Mouse (Mus musculus): ENCODE data around the gene Gphn.

DNA sequence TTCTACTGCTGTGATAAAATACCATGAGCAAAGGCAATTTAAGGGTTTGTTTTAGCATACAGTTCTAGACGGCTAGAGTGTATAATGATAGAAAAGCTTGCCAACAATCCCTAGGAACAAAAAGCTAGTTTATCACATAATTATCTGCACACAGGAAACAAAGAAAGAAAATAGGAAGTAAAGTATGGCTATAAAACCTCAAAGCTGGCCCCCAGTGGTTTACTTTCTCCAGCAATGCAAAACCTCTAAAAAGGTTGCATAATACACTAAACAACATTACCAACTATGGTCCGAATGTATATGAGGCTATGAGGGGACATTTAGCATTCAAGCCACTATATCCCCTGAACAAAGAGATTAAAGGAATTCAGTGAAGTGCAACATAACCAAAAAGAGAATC is 405.6 kb downstream of the Gphn start:
- no peak for TF ChIP-seq CTCF (IDR thresholded peaks at IDR 0.05; ENCODE audit: low read depth, low read length)
- no peak for TF ChIP-seq POLR2A (IDR thresholded peaks at IDR 0.05; ENCODE audit: extremely low read depth, insufficient read depth, low read length)

Measured in liver, adult 2 months (tissue).